Mouse (Mus musculus) cerebellum, adult 9-10 months (tissue): ENCODE measurements at regions not wholly inside any gene's neighbourhood (a gene's known extent, or its start where the extent isn't known, plus 50 kb on each side); places are given as distances from the start of the nearest gene placed in this dataset.
A peak's percentile ranks its signal among the peaks of the same experiment; 100 is the strongest.

ENCODE experiments used
- DNase-seq: peaks from one replicate; pipeline ENCODE4 v3.0.0; 2022

DNA sequence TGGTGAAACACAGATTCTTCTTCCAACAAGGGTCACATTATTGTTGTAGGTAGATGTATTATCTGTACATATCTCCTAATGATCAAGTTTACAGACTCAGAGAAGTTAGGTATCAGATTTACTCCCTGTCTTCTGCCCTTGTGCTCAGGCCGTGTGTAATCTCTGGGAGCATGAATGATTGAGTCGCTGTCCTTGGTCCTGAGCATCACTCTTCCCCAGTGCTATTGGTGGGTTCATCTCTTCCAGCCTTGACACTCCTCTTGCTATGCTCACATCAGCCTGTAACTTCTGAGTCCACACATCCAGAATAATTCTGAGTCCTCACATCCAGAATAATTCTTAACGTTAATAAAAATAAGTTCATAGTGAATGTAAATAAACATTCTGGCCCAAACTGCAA, 295.6 kb downstream of the Basp1 start:
- DNase-seq = no peak

DNA sequence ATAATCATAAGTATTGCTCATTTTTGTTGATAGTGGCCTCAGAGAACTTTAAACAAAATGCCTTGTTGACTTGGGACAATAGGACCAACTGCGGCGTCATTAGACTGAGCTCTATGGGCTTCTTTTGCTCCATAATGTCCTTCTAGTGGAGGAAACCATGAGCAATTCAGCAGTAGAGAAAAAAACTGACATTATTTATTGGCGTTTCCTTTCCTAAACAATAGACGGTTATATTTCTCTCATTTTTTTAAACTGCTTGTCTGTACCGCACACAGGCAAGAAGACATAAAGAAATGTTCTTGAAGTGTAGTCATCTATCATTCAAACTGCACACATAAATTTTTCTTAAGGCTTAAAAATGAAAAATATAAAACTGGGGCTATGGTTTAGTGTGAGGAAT, 310.8 kb downstream of the Basp1 start:
- no peak for DNase-seq

DNA sequence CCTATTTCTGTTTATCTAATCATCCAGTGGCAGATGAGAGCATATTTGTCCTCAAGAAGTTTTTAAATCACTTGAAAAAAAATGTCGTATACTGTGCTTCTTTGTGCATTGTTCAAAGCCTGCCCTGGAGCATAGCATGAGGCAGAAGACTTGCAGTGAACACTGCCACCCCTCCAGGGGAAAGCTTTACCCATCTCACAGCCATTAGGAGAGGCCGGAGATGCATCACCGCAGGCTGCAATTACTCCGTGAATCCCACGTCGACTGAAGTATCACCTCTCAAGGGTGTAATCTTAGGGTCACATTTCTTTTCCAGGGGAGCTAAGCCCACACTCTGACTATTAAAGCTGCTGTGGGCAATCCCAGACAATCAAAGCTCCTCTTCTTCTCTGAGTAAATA, 319.8 kb downstream of the Basp1 start:
- DNase-seq = no peak

DNA sequence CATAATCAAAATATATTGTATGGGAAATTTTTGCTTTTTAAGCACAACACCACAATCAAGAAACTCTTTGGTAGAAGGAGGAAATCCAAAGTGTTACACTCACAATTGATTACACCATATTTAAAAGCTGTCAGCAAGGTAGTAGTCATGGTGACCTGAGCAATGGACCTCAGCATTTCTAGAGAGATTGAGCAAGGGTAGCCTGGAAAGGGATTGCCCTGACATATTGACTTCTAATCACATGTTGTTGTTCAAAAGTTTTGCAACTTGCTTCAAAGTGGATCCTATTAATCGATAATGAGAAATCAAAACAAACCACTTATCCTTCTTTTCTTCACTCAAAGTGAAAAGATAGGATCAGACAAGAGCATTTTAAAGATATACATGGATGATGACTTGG, 343.9 kb downstream of the Basp1 start:
- no peak for DNase-seq

DNA sequence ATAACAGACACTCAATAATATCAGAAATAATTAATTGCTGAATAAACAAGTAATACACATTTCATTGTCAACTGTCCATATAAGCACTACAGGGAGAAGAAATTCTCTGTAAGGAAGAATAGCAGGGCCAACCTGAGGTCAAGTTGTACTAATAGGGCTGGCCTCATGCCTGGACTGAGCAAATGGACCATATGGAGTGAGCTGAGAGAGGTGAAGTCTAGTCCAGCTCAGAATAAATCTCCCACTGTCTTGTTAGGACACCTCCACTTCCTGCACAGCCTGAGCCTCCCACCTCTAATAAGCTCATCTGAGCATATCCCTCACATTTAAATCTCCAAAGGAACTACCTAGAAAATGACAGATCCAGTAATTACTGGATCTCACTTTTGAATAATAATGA, 354.2 kb downstream of the Basp1 start:
- DNase-seq = peak; percentile 61

DNA sequence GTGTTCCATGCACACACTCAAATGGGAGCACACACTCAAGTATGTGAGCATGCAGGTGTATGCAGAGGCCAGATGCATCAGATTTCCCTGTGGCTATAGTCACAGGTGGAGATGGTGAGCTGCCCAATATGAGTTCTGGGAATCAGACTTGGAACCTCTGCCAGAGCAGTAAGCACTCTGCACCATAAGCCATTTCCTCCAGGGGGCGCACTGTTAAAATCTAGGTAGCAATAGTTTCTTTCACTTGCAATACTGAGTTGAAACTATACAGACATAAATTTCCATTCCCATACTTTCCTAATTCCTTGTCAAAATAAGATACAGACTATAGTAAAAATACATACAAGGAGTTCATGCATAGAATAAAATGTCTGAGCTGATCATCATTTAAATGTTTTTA, 365.7 kb downstream of the Basp1 start:
- DNase-seq = no peak

DNA sequence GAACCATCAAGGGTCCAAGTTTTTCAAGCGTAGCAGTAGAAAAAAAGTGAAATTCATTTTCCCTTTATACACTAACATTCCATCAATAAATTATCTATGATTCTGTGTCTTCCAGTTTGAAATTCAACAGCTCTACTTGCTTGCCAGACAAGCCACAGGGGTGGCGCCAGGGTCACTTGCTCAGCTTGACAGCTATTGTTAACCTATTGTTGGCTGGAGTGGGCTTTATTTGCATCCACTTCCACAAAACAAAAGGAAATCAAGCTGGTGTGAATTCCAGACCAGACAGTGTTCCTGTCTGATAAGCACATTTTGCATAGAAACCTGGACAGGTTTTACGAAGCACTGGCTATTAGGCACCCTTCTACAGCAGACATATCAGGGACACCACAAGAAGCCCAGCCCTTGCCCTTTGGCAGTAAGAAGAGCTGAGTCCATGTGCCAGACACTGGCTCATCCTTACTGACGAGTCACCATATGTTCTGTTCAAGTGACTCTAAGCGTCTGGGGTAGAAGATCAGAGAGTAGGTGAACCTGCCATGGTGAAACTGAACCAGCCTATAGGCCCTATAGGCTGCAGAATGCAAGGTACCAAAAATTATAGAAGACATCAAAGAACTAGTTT, 366.9 kb downstream of the Basp1 start:
- DNase-seq = peak; percentile 21

DNA sequence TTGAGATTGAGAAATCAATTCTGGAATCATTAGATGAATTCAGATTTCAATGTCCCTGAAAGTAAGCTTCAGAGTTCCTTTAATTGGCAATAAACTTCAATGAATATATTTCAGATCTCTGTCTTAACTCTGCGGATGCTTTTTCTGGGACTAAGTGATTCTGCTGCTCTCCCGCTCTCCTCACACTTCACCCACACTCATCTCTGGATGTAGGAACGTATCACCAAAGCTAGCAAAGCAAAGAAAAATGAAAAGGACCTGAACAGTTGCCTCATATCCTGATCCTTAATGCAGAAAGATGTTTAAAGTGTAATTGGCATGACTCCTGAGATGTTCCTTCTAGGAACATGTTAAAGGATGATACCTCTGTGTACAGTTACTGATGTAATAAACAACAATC, 377.3 kb downstream of the Basp1 start:
- no peak for DNase-seq

DNA sequence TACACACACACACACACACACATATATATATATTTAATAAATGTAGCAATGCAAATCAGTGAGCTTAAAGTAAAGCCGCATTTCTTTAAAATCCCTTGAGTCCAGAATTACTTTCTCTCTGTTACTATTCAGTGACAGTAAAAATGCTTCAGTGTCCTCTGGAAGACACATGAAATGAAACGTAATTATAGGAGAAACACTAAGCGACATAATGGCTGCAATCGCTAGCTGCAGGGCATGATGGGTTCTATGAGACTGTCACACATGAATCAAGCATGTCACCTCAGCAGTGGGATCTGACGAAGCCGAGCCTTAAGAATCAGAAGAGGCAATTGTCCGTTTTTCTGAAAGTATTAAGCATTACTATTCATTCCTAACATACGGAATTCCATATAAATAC, 385.7 kb downstream of the Basp1 start:
- DNase-seq = no peak

DNA sequence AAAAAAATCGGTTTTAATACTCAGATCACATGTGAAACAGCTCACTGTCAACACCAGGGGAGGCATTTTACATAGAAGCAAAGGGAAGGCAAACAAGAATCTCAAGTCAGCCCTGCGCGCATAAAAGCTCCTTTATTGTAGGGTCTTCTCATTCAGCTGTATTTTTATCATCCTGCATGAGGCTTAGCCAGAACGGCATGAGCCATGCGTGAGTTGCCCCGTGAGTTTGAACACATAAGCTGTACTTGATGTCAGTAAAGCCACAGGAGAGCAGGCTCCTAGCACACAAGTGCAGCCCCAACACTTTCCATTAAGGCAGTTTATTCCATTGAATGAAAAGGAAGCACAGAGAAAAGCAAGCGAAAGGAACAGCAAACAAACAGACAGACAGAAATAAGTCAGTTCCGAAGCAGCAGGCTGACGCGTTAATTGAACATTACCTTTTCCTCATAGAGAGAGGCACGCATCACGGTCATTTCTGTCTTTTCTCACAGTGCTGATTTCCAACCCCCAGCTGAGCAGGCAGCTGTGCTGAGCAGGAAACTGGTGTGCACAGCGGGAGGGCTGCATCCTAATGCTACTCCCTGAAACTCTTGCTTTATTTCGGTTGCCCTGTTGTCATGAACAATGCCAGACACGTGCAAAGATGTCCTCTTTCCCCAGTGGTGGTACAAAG, 386.6 kb downstream of the Basp1 start:
- DNase-seq = no peak

DNA sequence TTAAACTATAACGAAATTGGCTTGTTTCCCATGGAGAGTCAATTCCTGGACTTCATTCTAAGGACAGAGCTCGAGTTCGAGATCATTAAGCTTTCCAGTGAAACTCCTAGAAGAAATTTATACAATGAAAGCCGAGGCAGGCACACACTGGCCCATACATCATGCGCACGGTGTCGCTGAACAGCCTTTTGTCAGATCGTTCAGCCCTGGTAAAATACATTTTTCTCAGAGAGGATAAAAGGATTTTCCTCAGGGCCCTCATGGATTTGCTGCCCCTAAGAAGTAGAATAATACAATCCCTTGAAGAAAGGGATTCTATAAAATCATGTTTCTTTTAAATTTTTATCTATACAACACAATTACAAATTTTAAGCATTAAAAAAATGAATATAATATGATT, 387.2 kb downstream of the Basp1 start:
- no peak for DNase-seq

DNA sequence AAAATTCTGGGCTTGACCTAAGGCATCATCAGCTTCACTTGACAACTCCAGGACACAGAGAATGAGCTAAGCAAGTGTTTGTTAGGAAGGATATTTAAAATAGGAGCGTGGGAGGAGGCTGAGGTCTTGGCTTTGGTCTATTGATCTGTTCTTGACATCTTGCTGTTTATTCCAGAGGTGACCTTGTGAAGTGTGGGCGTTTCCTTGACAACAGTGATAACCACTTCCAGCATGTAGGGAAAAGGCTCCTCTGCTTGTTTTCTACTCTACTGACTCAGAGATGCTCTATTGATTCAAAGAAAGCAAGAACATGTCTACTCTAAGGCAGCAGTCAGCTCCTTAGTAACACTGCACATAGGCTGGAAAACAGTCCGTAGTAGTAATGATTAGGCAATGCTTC, 392.6 kb downstream of the Basp1 start:
- no peak for DNase-seq

DNA sequence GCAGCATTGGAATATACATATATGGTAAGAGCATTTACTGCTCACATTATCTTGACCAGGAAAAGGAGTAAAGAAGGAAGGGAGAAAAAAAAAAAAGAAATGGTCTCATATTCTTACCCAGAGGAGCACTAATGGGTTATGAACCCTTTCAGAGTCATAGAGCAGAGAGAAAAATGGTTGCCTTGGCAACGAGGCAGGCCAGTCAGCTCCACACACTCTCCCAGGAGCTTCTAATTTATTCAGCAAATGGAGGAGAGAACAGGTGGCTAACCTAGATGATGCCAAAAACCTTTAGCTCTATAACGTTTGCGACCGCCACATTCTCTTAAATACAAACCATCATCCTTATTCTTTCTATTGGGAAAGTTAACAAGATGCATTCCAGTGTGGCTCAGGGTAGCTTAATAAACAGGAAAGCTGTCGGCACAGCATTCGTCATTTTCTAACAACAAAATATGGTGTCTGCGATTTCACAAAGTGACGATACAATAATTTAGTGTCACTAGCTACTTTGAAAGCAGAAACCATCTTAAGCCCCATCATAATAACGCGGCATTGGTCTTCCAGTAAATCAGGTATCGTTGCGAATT, 394.1 kb downstream of the Basp1 start:
- DNase-seq = no peak

DNA sequence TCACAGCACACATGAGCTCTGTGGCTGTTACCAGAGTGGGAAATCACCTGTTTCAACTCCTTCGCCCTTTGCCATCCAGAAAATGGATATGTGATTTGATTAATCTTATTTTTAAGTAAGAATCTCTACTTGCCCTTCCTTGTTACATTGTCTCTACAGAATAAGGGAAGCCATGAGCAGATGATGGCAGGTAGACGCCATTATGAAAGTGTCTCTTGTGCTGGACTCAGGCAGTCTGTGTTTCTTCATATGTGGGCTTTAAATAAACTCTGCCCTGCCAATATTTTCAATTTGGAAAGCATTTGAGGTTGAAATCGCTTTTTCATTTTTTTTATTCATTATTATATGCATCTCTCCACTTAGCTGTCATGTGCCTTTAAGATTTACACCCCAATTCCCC, 394.6 kb downstream of the Basp1 start:
- DNase-seq = no peak

DNA sequence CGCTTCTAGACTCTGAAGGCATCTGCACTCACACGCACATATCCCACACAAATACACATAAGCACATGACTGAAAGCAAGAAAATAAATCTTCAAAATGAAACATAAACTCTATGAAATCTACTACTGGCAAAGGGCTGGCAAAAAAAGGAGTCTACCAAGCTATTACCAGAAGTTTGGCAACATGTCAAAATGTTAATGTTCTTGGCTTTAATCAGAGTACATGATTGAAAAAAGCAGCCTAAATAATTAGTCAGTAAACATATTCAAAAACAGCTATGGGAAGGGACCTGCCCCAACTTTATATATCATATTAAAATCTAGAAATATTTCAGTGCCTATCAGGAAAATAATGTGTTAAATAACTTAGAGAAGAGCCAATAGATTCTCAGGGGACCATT, 405.8 kb downstream of the Basp1 start:
- no peak for DNase-seq

DNA sequence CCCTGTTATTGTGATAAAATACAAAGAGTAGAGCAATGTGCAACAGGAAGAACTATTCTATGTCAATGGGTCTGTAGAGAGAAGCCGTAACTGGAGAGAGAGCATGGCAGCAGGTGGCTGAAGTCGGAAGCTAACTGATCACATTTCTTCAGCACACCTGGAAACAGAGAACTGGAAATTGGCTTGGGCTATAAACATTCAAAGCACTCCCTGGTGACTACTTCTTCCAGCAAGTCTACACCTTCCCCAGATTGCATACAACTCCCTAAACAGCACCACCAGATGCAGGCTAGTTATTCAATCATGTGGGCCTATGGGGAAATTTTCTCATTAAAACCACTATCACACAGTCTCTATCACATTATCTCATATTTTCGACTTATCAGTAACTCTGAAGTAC, 413.4 kb downstream of the Basp1 start:
- no peak for DNase-seq

DNA sequence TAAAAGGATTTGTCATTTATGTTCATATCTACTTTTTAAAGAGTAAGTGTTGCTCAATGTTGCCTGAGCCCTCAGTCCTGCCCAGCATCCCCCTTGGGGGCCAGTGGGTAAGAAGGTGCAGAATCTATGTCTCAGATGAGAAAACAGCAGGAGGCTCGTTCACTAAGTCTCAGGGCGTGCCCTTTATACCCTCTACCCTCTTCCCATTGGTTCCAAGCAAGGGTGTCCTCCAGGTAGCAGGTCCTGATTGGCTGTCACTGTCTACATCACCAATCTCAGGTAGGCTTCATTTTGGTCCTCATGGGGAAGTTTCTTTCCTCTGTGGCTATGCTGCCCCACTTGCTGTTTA, 420.3 kb downstream of the Basp1 start:
- no peak for DNase-seq

DNA sequence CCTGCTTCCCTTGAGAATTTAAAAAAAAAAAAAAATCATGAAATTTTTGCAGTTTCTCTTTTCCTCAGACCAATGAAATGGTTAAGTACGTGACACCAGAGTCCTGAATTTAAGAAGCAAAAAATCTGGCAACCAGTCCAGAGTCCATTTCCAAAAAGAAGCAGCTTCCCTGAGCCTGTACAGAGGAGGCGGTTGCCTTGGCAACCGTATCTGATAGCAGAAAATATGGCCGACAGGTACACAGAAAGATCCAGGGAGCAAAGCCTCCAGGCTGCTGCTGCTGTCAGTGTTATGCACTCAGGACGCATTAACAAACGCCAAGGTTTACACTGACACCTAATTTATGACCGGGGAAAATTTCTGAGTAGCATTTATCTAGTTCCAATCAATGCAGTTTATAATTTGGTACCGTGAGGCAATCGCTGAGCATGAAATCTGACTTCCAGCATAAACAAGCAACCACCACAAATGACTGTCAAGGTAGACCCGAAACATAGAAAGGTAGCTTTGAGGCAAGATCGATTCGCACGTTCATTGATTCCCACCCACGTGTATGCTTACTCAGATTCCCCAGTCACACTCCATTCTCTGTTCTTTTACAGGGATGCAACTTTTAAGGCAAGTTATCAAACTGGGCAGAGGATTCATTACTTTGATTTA, 420.8 kb downstream of the Basp1 start:
- DNase-seq = no peak

DNA sequence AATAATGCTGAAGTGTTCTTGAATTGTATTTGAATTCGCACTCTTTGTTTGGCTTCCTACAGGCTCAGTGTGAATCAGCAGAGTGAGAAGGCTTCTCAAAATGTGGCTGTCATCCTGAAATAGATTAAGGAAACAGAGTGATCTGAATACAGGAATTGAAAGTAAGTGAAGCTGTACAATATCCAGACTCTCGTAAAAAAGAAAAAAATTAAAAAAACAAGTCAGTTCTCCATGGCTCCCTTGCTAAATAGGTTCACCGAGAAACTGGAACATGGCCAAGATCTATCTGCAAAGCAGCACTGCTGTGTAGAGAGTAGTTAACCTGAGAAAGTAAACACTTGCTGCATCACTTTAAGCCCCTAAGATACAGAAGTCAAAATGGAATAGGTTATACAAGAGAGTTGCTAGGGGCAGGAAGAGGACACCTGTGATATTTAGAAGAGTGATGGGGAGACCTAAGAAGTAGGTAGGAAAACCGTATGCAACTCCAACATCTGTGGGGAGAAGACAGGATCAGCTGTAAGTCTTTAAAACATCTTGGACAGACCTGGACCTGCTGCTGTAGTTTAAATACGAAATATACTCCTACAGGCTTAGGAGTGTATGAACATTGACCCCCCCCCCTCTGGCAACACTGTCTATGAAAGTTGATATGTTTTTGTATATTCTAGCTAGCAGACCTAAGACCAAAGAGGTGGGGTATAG, 423.3 kb downstream of the Basp1 start:
- DNase-seq = no peak

DNA sequence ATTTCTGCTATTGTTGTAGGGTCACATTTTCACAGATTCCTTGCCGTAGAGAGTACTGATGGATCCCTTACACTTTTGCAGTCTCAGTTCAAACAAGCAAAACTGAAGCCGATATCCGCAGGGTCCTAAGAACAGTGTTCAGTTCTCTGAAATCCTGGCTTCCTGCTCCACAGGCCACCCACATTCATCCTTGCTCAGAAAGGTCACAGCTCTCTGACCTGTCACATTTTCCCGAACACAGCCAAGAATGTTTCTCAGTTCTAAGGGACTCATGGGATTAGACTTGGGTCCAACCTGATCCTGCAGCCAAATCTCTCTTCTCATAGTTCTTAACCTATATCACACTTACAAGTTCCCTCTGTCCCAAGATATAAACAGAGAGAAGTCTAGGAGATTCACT, 432.7 kb downstream of the Basp1 start:
- no peak for DNase-seq

DNA sequence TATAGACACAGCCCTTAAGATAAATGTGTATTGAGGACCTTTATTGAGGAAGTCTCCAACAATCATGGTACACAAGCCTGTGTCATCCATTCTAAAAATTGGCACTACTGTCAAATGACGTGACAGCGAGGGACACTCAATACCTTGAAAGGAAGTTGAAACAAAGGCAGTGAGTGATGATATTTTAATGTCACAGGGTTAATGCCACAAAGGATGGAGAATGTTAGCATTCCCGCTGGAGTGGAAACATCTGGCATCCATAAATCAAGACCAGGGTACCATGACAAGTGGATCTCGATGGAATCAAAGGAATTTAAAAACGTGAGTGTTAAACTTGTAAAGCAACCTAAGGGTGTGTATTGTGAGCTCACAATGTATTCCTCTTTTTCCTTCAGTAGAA, 441.5 kb downstream of the Basp1 start:
- DNase-seq = no peak

DNA sequence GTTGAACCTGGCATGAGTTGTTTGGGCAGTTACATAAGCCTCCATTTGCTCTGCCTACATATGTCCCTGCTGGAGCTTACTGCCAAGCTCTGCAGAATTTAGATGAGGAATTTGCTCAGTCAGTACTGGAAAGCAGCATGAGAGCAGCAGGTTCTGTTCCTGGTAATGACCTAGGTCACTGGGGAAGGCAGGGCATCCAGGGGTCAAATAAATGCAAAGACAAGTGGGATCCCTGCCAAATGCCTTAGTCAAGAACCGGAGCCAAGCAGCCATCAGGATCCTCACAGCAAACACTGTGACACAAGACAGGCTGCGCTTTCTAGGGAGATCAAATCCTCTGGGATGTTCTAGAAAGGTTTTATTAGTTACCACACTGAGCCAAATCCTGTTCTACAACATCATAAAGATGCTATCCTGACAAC, 444.2 kb downstream of the Basp1 start:
- peak; percentile 84 for DNase-seq

DNA sequence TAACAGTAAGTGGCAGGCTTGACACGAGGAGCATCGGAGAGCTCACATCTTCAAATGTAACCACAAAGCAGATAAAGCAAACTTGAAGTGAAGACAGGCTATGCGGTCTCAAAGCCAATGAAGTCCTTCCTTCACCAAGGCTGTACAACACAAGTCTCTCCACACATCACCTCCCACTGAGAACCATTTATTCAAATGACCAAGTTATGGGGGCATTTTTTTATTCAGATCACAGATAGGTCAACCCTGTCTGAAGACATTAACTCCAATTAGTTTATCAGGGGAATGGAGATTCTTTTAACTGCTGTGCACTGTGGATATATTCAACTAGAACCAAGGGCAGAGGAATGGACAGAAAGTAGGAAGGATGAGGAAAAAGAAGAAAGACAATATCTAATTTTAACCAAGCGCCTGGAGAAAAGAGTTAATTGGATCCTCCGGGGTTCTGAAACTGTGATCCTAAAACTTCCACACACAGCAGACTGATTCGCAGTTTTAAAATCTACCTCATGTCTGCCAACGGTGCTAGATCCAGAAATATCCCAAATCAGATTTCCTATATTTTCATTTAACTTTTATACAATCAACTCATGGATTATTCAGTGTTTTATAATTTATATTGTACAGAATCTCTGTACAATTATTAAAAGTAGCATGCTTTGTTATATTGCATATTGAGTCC, 444.8 kb downstream of the Basp1 start:
- no peak for DNase-seq
